Mouse (Mus musculus): ENCODE data around the gene Jarid2.

Gene Jarid2

GRCm38 (mm10) chr13:44837445-44837844, 108.2 kb downstream of the Jarid2 start:
- no peak for DNase-seq (ENCODE audit: low spot score in 2 of 2)

GRCm38 (mm10) chr13:44839866-44840835, 110.9 kb downstream of the Jarid2 start:
- DNase-seq (ENCODE audit: low spot score in 2 of 2), result no peak

GRCm38 (mm10) chr13:44851426-44851825, 122.2 kb downstream of the Jarid2 start:
- no peak for DNase-seq (ENCODE audit: low spot score in 2 of 2)

GRCm38 (mm10) chr13:44852024-44852423, 122.8 kb downstream of the Jarid2 start:
- DNase-seq (ENCODE audit: low spot score in 2 of 2), result no peak

GRCm38 (mm10) chr13:44865566-44865965, 136.3 kb downstream of the Jarid2 start:
- no peak for DNase-seq (ENCODE audit: low spot score in 2 of 2)

- no peak for DNase-seq (ENCODE audit: low spot score in 2 of 2)
These were observed 138.9 kb downstream of the Jarid2 start for GRCm38 (mm10) chr13:44868037-44868650.

- DNase-seq (ENCODE audit: low spot score in 2 of 2), result peak; percentile 97 to 100
These were observed 140.3 kb downstream of the Jarid2 start for GRCm38 (mm10) chr13:44869418-44870119.

- DNase-seq (ENCODE audit: low spot score in 2 of 2), result no peak
These were observed 147.5 kb downstream of the Jarid2 start for GRCm38 (mm10) chr13:44876799-44877198.

GRCm38 (mm10) chr13:44881001-44881400, 151.7 kb downstream of the Jarid2 start:
- no peak for DNase-seq (ENCODE audit: low spot score in 2 of 2)

GRCm38 (mm10) chr13:44886221-44886620, 156.9 kb downstream of the Jarid2 start:
- DNase-seq (ENCODE audit: low spot score in 2 of 2), result no peak

GRCm38 (mm10) chr13:44890612-44891011, 161.3 kb downstream of the Jarid2 start:
- no peak for DNase-seq (ENCODE audit: low spot score in 2 of 2)

- DNase-seq (ENCODE audit: low spot score in 2 of 2), result no peak
These were observed 162.8 kb downstream of the Jarid2 start for GRCm38 (mm10) chr13:44891813-44892730.

GRCm38 (mm10) chr13:44896211-44896610, 166.9 kb downstream of the Jarid2 start:
- DNase-seq (ENCODE audit: low spot score in 2 of 2), result no peak

GRCm38 (mm10) chr13:44902299-44902698, 173.0 kb downstream of the Jarid2 start:
- DNase-seq (ENCODE audit: low spot score in 2 of 2), result no peak

GRCm38 (mm10) chr13:44903416-44903815, 174.1 kb downstream of the Jarid2 start:
- DNase-seq (ENCODE audit: low spot score in 2 of 2), result no peak

- no peak for DNase-seq (ENCODE audit: low spot score in 2 of 2)
These were observed 175.0 kb downstream of the Jarid2 start for GRCm38 (mm10) chr13:44904271-44904670.

- DNase-seq (ENCODE audit: low spot score in 2 of 2), result no peak
These were observed 176.9 kb downstream of the Jarid2 start for GRCm38 (mm10) chr13:44906141-44906540.

GRCm38 (mm10) chr13:44907702-44908101, 178.4 kb downstream of the Jarid2 start:
- no peak for DNase-seq (ENCODE audit: low spot score in 2 of 2)

GRCm38 (mm10) chr13:44908790-44909189, 179.5 kb downstream of the Jarid2 start:
- DNase-seq (ENCODE audit: low spot score in 2 of 2), result no peak

- DNase-seq (ENCODE audit: low spot score in 2 of 2), result no peak
These were observed 183.6 kb downstream of the Jarid2 start for GRCm38 (mm10) chr13:44912851-44913250.

- no peak for DNase-seq (ENCODE audit: low spot score in 2 of 2)
These were observed 184.3 kb downstream of the Jarid2 start for GRCm38 (mm10) chr13:44913560-44913959.
